Mouse (Mus musculus): ENCODE measurements around the gene Ccdc117.

GRCm38 (mm10) chr11:5495906-5496305 lies 46.1 kb downstream of the Ccdc117 start:
- TF ChIP-seq CTCF (IDR thresholded peaks at IDR 0.05; ENCODE audit: low read depth) (no peak), EP300 (IDR thresholded peaks at IDR 0.05; ENCODE audit: low read depth) (no peak)
